Mouse (Mus musculus) liver, adult (tissue): ENCODE data around the gene Cnih3.

Experiments
- GATA4 ChIP-seq: IDR thresholded peaks from 2 replicates; pipeline ENCODE4 v1.6.1; 2014; ENCODE audit warnings: mild to moderate bottlenecking, low read length; ENCODE audit not compliant: insufficient replicate concordance

The Cnih3 gene

GRCm38 (mm10) chr1:181476557-181476956 is 124.1 kb downstream of the Cnih3 start:
- TF ChIP-seq GATA4: no peak

GRCm38 (mm10) chr1:181484696-181485095 is 132.3 kb downstream of the Cnih3 start:
- no peak for TF ChIP-seq GATA4

GRCm38 (mm10) chr1:181503471-181503870 is 151.0 kb downstream of the Cnih3 start:
- TF ChIP-seq GATA4: no peak

- TF ChIP-seq GATA4: no peak
Measured at GRCm38 (mm10) chr1:181505367-181505766, 152.9 kb downstream of the Cnih3 start.
